Mouse (Mus musculus) hindbrain, embryonic 12.5 days (tissue): Measurements from ENCODE around the gene Xrcc4. TPM values are rescaled to one million over a fixed set of nuclear protein-coding genes. Genes with fewer than 3 reads are reported as not detected.
A peak's percentile ranks its signal among the peaks of the same experiment; 100 is the strongest.

ENCODE experiments used
- ATAC-seq: fragments of 200-750 bp; cut with Nextera tagmentation; 2 replicates; pipeline ENCODE4 v1.8.0; 2017; ENCODE audit warnings: moderate TSS enrichment; ENCODE audit not compliant: low FRiP score
- H3K27ac ChIP-seq: fragments of 300-500 bp; sonication (generic); 2 replicates; pipeline ENCODE4 v1.5.1; 2016; ENCODE audit warnings: mild to moderate bottlenecking
- H3K27me3 ChIP-seq: fragments of 300-500 bp; sonication (generic); 2 replicates; pipeline ENCODE4 v1.6.1; 2016; ENCODE audit warnings: mild to moderate bottlenecking
- H3K36me3 ChIP-seq: fragments of 300-500 bp; sonication (generic); 2 replicates; pipeline ENCODE4 v1.6.1; 2016; ENCODE audit warnings: mild to moderate bottlenecking
- H3K4me1 ChIP-seq: fragments of 300-500 bp; sonication (generic); 2 replicates; pipeline ENCODE4 v1.6.1; 2016
- H3K4me2 ChIP-seq: fragments of 300-500 bp; sonication (generic); replicated peaks from 2 replicates; pipeline ENCODE4 v1.6.1; 2016; ENCODE audit warnings: mild to moderate bottlenecking
- H3K4me3 ChIP-seq: fragments of 300-500 bp; sonication (generic); 2 replicates; pipeline ENCODE4 v1.5.1; 2016; ENCODE audit warnings: mild to moderate bottlenecking
- H3K9ac ChIP-seq: fragments of 300-500 bp; sonication (generic); 2 replicates; pipeline ENCODE4 v1.6.1; 2016; ENCODE audit warnings: mild to moderate bottlenecking, moderate library complexity
- H3K9me3 ChIP-seq: fragments of 300-500 bp; sonication (generic); replicated peaks from 2 replicates; pipeline ENCODE4 v1.6.1; 2016; ENCODE audit warnings: mild to moderate bottlenecking
- WGBS: fragments of 180-500 bp; shearing (Covaris S2); methylation state at CpG from one replicate; pipeline ENCODE4 v1.1.7; 2016; 5-methylcytosine and 5-hydroxymethylcytosine counted together
- polyA plus RNA-seq: library from polyadenylated mRNA; unstranded; fragments of >200 nt; fragmentation: Nextera tagmentation; extraction: Ambion mirVana; gene quantifications from 2 replicates; pipeline ENCODE4 v1.2.1, GENCODE M21; 2016

Xrcc4 gene
- polyA plus RNA-seq, 1 experiment from 2014 or later = 11.5 TPM

DNA sequence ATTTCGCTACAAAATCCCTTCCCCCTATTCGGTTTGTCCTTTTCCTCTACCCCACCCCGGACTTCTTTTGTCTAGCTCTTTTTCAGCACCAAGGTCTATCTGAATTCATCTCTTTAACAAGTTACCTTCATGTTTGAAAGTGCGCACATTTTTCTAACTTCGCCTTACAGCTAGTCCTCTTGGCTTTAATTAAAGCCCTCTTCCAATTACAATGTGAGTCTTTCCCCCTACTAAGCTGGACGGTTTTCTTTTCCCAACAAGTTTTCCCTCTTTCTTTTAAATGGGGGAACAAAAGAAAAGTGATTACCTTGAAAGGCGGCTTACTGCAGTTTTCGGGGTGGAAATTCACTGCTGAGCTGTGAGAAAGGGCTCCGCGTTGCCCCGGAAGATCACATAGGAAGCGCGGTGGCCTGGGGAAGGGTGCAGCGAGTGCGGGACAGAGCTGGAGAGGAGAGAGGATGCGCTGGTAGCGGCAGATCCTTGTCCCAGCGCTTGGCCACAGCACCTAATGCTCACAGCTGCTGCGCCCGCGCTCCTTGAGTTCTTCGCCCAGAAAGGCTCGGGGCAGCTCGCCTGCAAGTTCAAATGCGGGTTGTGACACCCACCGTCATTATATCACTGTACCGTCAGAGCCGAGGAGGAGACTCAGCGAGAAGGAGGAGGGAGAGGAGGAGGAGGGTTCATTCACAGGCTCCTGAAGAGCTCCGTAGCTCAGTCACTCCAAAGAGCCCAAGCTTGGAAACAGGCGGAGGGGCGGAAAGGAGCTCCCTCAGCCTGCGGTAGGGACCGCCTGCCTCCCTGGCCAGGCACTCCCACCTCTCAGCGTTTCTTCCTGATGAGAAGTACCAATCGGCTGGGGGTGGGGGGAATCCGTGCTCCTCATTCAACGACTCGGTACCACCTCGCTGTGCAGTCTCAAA is 347.4 kb downstream of the Xrcc4 start, which contains the start of gene Vcan:
Gene Vcan, minus strand, starts transcription at position 744 of the 920 bp plus-strand sequence.
- peak; percentile 67 for ATAC-seq
- WGBS = under 1% methylated on average over 40 of the region's 40 CpGs

DNA sequence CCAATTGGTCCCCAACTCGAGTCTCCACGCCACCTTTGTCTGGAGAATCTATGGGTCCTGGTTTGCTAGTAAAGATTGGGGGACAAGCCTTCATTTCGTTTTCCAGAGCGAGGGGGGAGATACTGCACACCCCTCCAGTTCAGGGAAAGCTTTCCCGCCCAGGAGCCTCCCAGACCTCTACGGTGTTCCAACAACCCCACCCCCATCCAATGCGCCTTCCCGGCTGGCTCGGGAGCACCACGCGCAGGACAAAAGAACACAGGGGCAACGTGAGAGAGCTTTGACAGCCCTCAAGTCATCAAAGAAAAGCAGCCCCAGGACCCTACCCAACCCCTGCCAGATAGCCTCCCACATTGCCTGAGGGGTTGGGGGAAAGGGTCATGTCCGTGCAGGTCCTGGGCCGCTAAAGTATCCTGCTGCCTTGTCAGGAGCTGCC is 348.3 kb downstream of the Xrcc4 start:
- H3K9ac ChIP-seq = peak overlapping the region; percentile 78
- H3K27ac ChIP-seq = peak overlapping the region; percentile 91
- 0% methylated on average over 14 of the region's 14 CpGs for WGBS
- no peaks in the 10 kb centered on the region for H3K36me3 ChIP-seq
- no peaks in the 10 kb centered on the region for H3K27me3 ChIP-seq
- peak; percentile 30; the same call in 1 of the 2 replicates for ATAC-seq
- peaks cover 22% of the 10 kb centered on the region for H3K4me1 ChIP-seq
- H3K9me3 ChIP-seq = no peaks in the 10 kb centered on the region
- H3K4me3 ChIP-seq = peak overlapping the region; percentile 61
- H3K4me2 ChIP-seq = peak overlapping the region; percentile 96

More for the DNA sequence above, 347.4 kb downstream of the Xrcc4 start, which contains the start of gene Vcan:
- Histone ChIP-seq H3K4me1 (peaks cover 22% of the 10 kb centered on the region), H3K36me3 (no peaks in the 10 kb centered on the region), H3K4me2 (peak within 1 kb of the TSS; percentile 96), H3K9me3 (no peaks in the 10 kb centered on the region), H3K27me3 (no peaks in the 10 kb centered on the region), H3K4me3 (peak within 1 kb of the TSS; percentile 61), H3K9ac (peak within 1 kb of the TSS; percentile 78), H3K27ac (peak within 1 kb of the TSS; percentile 91)

DNA sequence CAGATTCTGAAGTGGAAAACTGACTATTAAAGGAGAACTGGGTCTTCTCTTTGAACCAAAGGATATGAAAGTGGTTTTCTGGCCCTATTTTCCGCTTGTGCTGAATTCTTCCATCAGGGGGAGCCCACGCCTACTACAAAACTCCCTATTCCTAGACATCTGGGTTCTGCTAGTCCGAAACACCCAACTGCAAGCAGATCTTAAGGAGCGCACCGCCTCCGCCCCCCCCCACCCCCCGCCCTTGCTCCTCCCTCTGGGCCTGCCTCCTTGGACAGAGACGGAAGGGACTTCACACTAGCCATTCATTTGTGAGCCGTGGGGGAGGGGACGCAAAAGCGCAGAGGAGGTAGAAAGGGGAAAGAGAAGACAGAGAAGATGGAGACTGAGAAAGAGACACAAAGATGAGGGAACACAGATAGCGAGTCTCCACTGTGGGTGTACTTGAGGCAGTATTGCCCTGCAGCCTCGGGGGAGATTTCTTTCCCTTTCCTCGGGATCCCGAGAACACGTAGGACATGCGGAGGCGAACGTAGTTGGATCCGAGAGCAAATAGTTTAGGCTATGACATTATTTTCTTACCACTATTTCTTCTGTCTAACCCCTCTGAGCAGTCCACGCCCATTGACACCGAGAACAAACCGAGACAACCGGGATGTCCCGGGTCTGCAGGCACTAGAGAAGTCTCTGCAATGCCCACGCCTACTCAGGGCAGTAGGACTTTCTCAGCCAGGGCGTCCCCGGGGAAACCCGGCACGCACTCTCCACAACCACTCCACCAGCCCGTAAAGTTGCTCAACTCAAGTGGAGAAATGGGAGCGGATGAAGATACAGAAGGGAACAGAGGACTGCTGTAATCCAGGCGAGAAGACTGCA is 348.9 kb downstream of the Xrcc4 start:
- peak; percentile 89 for ATAC-seq

DNA sequence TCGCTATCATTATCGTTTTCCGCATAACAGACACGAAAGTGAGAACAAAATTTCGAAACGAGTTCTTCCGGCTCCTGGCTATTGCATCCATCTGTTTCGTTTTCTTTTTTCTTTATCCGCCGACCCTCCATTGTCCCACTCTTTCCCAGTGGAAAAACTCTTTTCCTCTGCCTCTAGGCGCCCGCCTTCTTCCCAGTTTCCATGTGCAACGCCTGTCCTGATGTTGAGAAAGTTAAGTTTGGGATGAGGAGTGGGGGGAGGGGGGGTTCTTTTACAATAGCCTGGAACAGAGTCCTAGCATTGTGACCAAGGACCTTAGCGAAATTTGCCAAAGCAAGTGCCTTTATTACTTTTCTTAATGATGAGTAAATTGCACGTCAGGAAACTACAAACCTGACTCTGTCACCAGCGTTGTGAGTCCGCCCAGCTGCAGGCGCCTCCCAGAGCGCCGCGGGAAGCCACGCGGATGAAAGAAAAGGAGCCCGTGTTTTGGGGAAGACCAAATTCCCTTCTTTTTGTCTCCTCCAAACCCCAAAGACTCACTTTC is 349.6 kb downstream of the Xrcc4 start:
- H3K9ac ChIP-seq = peak overlapping the region; percentile 78
- H3K4me3 ChIP-seq = peak overlapping the region; percentile 61
- peak overlapping the region; percentile 96 for H3K4me2 ChIP-seq
- WGBS = under 1% methylated on average over 24 of the region's 24 CpGs
- no peaks in the 10 kb centered on the region for H3K27me3 ChIP-seq
- H3K27ac ChIP-seq = peak overlapping the region; percentile 91
- H3K36me3 ChIP-seq = no peaks in the 10 kb centered on the region
- H3K4me1 ChIP-seq = peaks cover 22% of the 10 kb centered on the region
- peak; percentile 38 for ATAC-seq
- H3K9me3 ChIP-seq = no peaks in the 10 kb centered on the region

More for the DNA sequence above, 348.9 kb downstream of the Xrcc4 start:
- no peaks in the 10 kb centered on the region for H3K27me3 ChIP-seq
- no peaks in the 10 kb centered on the region for H3K36me3 ChIP-seq
- peak overlapping the region; percentile 61 for H3K4me3 ChIP-seq
- H3K9ac ChIP-seq = peak overlapping the region; percentile 78
- H3K4me1 ChIP-seq = peaks cover 22% of the 10 kb centered on the region
- WGBS = 1% methylated on average over 33 of the region's 33 CpGs
- H3K27ac ChIP-seq = peak overlapping the region; percentile 91
- no peaks in the 10 kb centered on the region for H3K9me3 ChIP-seq
- peak overlapping the region; percentile 96 for H3K4me2 ChIP-seq

- H3K9me3 ChIP-seq = no peaks in the 10 kb centered on the region
- ATAC-seq = peak; percentile 53
- H3K4me3 ChIP-seq = peak overlapping the region; percentile 61
- H3K9ac ChIP-seq = peak overlapping the region; percentile 78
- H3K27me3 ChIP-seq = no peaks in the 10 kb centered on the region
- peaks cover 22% of the 10 kb centered on the region for H3K4me1 ChIP-seq
- no peaks in the 10 kb centered on the region for H3K36me3 ChIP-seq
- WGBS = 2% methylated on average over 31 of the region's 31 CpGs
- peak overlapping the region; percentile 91 for H3K27ac ChIP-seq
- H3K4me2 ChIP-seq = peak overlapping the region; percentile 96
Measured at GRCm38 (mm10) chr13:89738776-89739695, 350.4 kb downstream of the Xrcc4 start.

DNA sequence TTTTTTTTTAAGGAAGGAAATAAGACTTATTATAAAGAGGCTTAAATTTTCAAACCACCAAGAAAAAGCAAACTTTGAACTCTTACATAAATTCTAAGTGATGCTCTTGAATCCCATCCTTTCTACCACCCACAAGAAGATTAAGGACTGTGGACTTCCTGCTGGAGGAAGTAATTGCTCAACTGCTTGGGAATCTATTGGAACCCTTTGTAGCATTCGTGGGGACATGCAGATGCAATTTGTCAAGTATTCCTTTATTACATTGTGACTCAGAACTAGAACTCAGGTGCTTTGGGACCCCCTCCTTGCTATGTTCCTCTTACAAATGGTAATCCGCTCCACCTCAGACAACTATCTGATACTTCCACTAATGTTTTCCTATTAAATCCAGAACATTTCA is 351.1 kb downstream of the Xrcc4 start:
- Histone ChIP-seq H3K36me3 (no peaks in the 10 kb centered on the region), H3K9me3 (no peaks in the 10 kb centered on the region), H3K4me1 (peaks cover 22% of the 10 kb centered on the region), H3K4me3 (peak overlapping the region; percentile 61), H3K4me2 (peak overlapping the region; percentile 96), H3K27me3 (no peaks in the 10 kb centered on the region), H3K27ac (no peak overlapping the region), H3K9ac (no peak overlapping the region)
- ATAC-seq = no peak
- 42% methylated on average over 2 of the region's 2 CpGs for WGBS

- 73% methylated on average over 5 of the region's 5 CpGs for WGBS
- ATAC-seq = no peak
- H3K4me2 ChIP-seq = no peak overlapping the region
- H3K27ac ChIP-seq = no peak overlapping the region
- H3K9ac ChIP-seq = no peak overlapping the region
- no peak overlapping the region for H3K4me3 ChIP-seq
- H3K36me3 ChIP-seq = no peaks in the 10 kb centered on the region
- no peaks in the 10 kb centered on the region for H3K9me3 ChIP-seq
- H3K4me1 ChIP-seq = peaks cover 10% of the 10 kb centered on the region
- H3K27me3 ChIP-seq = no peaks in the 10 kb centered on the region
Measured at GRCm38 (mm10) chr13:89735111-89735510, 354.3 kb downstream of the Xrcc4 start.

- no peak overlapping the region for H3K4me2 ChIP-seq
- no peaks in the 10 kb centered on the region for H3K4me1 ChIP-seq
- ATAC-seq = no peak
- WGBS = 67% methylated on average over 2 of the region's 2 CpGs
- peaks cover 24% of the 10 kb centered on the region for H3K36me3 ChIP-seq
- no peak overlapping the region for H3K9ac ChIP-seq
- no peak overlapping the region for H3K27ac ChIP-seq
- no peaks in the 10 kb centered on the region for H3K9me3 ChIP-seq
- H3K4me3 ChIP-seq = no peak overlapping the region
- no peaks in the 10 kb centered on the region for H3K27me3 ChIP-seq
Measured at GRCm38 (mm10) chr13:89726492-89726891, 362.9 kb downstream of the Xrcc4 start.

Other genes starting within 250 kb of the Xrcc4 start
- gene Tmem167, start 485 bp downstream of the Xrcc4 start, polyA plus RNA-seq = 60.5 and 63.5 TPM in 2 replicates